Mouse (Mus musculus) right cerebral cortex, postnatal 10 days (tissue): Measurements from ENCODE around the gene Nacc1.
A peak's percentile ranks its signal among the peaks of the same experiment; 100 is the strongest.
"Not testable (repeated sequence)": the region's sequence is repeated elsewhere in the genome, so short reads cannot be mapped to it uniquely, and the experiment has no call there.

Source experiments
- DNase-seq, 2 experiments: peaks; one replicate each; pipeline ENCODE4 v3.0.0; 2021; ENCODE audit warnings: low spot score in 2 of 2

The Nacc1 gene

DNA sequence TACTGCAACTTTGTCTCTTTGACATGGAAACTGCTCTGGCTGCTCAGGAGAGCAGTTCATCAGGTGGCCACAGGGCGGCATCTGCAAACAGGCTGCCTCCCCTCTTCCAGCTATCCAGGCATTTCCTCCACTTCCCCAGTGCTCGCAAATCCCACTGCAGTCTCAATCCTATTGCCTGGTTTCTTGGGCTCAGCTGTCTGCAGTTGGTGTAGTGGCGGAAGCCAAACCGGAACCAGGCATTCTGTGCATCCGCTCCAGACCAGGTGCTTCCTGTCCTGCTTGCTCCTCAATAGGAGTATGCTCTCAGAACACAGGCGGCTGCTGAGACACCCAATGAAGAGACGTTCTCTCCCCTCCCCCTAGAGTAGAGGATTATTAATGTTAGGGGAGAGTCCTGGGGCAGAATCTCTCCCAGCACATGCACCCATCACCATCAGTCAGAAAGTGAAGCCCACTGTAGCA lies 12.2 kb upstream of the Nacc1 start:
- peak; percentile 79 to 87 for DNase-seq

GRCm38 (mm10) chr8:84698929-84699401 lies 11.3 kb upstream of the Nacc1 start:
- peak in 1 of 2 experiments; percentile 62 for DNase-seq

DNA sequence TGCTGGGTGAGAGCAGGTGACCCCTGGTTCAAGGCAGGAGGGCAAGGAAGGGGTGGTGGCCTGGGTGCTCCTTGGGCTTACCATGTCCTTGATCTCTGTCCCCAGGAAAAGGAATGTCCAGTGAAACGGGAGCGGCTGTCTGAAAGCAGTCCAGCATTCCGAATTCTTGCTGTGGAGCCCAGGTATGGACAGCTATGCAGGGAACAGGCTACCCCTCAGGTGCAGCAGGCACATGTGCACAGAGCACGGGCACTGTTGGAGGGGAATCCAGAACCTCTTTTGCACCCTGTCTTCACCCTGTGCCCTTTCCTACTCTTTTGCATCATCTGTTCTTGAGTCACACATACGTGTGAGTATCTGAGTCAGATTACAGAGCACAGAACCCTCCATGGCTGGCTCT lies 10.6 kb upstream of the Nacc1 start:
- no peak for DNase-seq

GRCm38 (mm10) chr8:84697166-84698130 lies 9.8 kb upstream of the Nacc1 start:
- DNase-seq: peak; percentile 74 to 78

DNA sequence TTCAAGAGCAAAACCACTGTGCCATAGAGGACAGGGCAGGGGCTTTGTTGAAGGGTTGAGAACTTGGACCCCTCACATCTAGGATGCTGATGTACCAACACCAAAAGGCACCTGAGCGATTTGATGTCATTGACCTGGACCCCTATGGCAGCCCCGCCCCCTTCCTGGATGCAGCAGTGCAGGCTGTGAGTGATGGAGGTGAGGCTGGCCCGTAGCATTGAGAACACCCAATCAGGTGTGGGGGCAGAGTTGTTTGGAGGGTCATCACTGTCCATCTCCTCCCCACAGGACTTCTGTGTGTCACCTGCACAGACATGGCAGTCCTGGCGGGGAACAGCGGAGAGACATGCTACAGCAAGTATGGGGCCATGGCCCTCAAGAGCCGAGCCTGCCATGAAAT lies 7.5 kb upstream of the Nacc1 start:
- DNase-seq: no peak

GRCm38 (mm10) chr8:84693332-84693731 lies 5.7 kb upstream of the Nacc1 start:
- no peak for DNase-seq

- DNase-seq: peak; percentile 96
Measured at GRCm38 (mm10) chr8:84689091-84689915, 1.6 kb upstream of the Nacc1 start.

- DNase-seq: no peak
Measured at GRCm38 (mm10) chr8:84687003-84687704, 508 bp downstream of the Nacc1 start.

GRCm38 (mm10) chr8:84686191-84687002 lies 1.3 kb downstream of the Nacc1 start, which contains the start of gene Trmt1:
TSS of gene Trmt1 (plus strand) at chr8:84686307.
- DNase-seq: peak; percentile 61

DNA sequence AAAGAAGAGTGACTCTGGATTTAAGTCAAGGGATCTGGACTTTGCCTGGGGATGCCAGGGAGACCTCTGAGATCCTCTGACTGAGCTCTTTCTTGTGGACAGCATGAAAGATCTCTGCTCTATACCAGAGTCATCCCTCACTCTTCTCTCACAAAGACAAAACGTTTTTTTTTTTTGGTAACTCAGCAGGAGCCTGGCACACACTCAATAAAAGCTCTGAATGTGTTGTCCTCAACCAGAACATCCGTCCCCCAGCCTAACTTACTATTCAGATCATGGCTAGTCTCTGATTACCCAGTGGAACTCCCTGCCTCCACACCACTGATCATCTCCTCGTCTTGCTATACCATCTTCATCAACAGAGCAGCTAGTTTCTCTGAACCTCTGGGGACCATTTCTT lies 3.1 kb downstream of the Nacc1 start:
- no peak for DNase-seq

GRCm38 (mm10) chr8:84682257-84682656 lies 5.4 kb downstream of the Nacc1 start:
- no peak for DNase-seq

GRCm38 (mm10) chr8:84681476-84681875 lies 6.2 kb downstream of the Nacc1 start:
- DNase-seq: no peak

GRCm38 (mm10) chr8:84677305-84677704 lies 10.4 kb downstream of the Nacc1 start:
- DNase-seq: no peak

DNA sequence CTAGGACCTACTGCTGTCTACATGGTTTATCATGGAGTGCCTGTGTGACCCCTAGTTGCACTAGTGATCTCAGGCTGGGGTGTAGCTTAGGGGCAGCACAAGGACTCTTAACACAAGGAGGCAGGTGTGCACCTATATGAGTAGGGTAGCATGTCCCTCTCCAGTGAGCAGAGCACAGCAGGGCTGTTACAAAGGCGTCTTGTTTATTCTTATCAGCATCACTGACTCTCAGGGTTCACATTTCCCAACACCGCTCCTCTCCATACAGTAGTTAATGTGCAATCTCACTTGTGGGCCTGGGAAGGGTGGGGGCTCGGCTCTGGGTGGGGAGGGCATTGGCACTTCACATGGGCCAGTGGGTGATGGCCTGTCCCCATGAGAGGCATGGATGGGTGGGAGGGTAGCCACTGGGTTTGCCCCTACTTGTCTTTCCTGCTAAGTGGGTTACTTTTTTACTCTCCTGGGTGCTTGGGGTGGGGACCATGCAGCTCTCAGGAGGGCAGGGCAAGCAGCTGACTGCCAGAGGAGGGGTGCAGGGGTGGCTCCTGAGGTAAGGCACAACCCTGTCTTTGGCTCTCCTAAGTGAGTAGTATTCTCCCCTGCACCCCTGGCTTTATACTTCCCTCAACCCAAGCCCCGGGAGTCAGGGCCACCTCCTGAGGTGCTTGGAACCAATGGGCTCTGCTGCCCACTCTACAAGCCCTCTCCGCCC lies 17.2 kb downstream of the Nacc1 start:
- DNase-seq: not testable (repeated sequence)

DNA sequence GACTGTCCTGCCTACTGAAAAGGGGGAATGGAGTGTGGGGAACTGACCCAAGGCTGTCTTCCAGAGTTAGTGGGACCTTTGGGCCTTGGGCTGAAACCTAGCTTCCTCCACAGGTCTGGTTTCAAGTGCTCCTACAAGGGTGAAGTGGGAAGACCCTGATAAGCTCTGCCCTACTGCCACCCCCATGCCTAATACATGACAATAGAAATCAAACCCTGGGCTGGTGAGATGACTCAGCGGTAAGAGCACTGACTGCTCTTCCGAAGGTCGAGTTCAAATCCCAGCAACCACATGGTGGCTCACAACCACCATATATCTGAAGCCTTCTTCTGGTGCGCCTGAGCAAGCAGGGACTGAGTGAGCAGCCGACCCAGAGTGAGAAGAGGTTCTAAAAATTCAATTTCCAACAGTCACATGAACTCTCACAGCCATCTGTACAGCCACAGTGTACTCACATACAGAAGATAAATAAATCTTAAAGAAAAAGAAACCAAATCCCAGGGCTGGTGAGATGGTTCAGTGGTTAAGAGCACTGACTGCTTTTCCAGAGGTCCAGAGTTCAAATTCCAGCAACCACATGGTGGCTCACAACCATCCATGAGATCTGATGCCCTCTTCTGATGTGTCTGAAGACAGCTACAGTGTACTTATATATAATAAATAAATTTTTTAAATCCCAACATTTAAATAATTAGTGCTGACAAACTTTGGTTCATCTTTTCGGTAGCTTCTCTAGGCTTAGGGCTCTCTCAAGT lies 18.8 kb downstream of the Nacc1 start:
- DNase-seq: no peak

DNA sequence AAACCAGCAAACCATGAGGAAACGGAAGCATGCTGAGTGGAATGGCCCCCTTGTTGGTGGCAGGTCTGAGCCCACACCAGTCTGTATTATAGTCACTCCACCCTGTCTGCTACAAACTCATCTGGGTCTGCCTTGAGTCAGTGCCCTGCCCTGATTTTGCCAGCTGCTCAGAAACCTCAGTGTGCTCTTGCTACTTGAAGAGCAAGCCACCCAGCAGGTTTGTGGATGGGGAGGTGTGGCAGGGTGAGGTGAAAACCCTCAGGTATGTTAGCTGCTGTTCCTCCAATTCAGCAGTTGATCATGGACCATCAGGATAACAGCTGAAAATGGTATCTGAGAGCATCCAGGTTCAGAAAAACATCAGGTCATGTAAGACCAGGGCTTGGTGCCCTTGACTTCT lies 19.6 kb downstream of the Nacc1 start:
- no peak for DNase-seq

DNA sequence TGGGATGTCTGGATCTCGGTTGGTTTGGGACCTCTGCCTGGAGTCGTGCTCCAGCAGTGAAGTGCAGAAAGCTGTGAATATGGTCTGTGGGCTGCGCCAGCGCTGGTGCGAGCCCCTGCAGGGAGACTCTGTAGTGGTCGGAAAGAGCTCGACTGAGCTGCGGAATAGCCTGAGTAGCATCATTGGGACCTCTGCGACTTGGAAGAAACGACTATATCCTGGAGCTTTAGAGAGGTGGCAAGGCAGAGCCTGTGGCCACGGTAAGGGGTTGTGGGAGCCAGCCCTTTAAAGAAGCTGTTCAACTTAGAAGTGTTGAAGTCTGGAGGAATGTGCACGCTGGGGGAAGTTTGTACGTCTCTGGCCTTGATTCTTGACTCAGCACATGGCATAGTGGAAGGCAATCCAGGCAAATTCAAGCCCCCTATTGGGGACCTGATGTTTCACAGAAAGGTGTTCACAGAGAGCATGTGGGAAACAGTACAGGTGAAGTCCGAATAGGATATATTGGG lies 22.2 kb downstream of the Nacc1 start:
- no peak for DNase-seq

GRCm38 (mm10) chr8:84664566-84665384 lies 22.9 kb downstream of the Nacc1 start:
- peak; percentile 92 to 94 for DNase-seq
